Mouse (Mus musculus) cerebellum, adult 8-10 months (tissue): Measurements from ENCODE around the gene Cnksr3.

Experiments
- DNase-seq: peaks from one replicate; pipeline ENCODE4 v3.0.0; 2022

Gene Cnksr3

GRCm38 (mm10) chr10:7195927-7196326 is 16.1 kb downstream of the Cnksr3 start:
- no peak for DNase-seq

GRCm38 (mm10) chr10:7191721-7192413 is 20.2 kb downstream of the Cnksr3 start:
- DNase-seq = no peak

GRCm38 (mm10) chr10:7189194-7189593 is 22.8 kb downstream of the Cnksr3 start:
- no peak for DNase-seq

GRCm38 (mm10) chr10:7187881-7188280 is 24.2 kb downstream of the Cnksr3 start:
- DNase-seq = no peak

GRCm38 (mm10) chr10:7186992-7187391 is 25.0 kb downstream of the Cnksr3 start:
- no peak for DNase-seq

GRCm38 (mm10) chr10:7186018-7186417 is 26.0 kb downstream of the Cnksr3 start:
- no peak for DNase-seq

GRCm38 (mm10) chr10:7183171-7183631 is 28.8 kb downstream of the Cnksr3 start:
- DNase-seq = no peak

- peak; percentile 64 for DNase-seq
Observed at GRCm38 (mm10) chr10:7182555-7183170, 29.4 kb downstream of the Cnksr3 start.

GRCm38 (mm10) chr10:7180296-7180695 is 31.7 kb downstream of the Cnksr3 start:
- no peak for DNase-seq

- no peak for DNase-seq
Observed at GRCm38 (mm10) chr10:7178571-7178970, 33.5 kb downstream of the Cnksr3 start.

- DNase-seq = no peak
Observed at GRCm38 (mm10) chr10:7176205-7176910, 35.7 kb downstream of the Cnksr3 start.

GRCm38 (mm10) chr10:7174480-7174879 is 37.6 kb downstream of the Cnksr3 start:
- no peak for DNase-seq

GRCm38 (mm10) chr10:7173098-7173497 is 38.9 kb downstream of the Cnksr3 start:
- DNase-seq = no peak

- DNase-seq = no peak
Observed at GRCm38 (mm10) chr10:7170434-7170833, 41.6 kb downstream of the Cnksr3 start.

GRCm38 (mm10) chr10:7163031-7163430 is 49.0 kb downstream of the Cnksr3 start:
- DNase-seq = no peak

- DNase-seq = no peak
Observed at GRCm38 (mm10) chr10:7159061-7159511, 53.0 kb downstream of the Cnksr3 start.

GRCm38 (mm10) chr10:7158285-7159060 is 53.6 kb downstream of the Cnksr3 start:
- DNase-seq = peak; percentile 55

GRCm38 (mm10) chr10:7154877-7155276 is 57.2 kb downstream of the Cnksr3 start:
- DNase-seq = no peak

GRCm38 (mm10) chr10:7152926-7153325 is 59.1 kb downstream of the Cnksr3 start:
- DNase-seq = no peak

GRCm38 (mm10) chr10:7149671-7150595 is 62.1 kb downstream of the Cnksr3 start:
- no peak for DNase-seq

- no peak for DNase-seq
Observed at GRCm38 (mm10) chr10:7145614-7146013, 66.4 kb downstream of the Cnksr3 start.
